Mouse (Mus musculus) cerebellum, postnatal 14 days (tissue): ENCODE results near the gene Tnfrsf19.

Experiments
- DNase-seq, 2 experiments: peaks; one replicate each; pipeline ENCODE4 v3.0.0; 2021; ENCODE audit warnings: mixed read lengths in 2 of 2

Gene Tnfrsf19

DNA sequence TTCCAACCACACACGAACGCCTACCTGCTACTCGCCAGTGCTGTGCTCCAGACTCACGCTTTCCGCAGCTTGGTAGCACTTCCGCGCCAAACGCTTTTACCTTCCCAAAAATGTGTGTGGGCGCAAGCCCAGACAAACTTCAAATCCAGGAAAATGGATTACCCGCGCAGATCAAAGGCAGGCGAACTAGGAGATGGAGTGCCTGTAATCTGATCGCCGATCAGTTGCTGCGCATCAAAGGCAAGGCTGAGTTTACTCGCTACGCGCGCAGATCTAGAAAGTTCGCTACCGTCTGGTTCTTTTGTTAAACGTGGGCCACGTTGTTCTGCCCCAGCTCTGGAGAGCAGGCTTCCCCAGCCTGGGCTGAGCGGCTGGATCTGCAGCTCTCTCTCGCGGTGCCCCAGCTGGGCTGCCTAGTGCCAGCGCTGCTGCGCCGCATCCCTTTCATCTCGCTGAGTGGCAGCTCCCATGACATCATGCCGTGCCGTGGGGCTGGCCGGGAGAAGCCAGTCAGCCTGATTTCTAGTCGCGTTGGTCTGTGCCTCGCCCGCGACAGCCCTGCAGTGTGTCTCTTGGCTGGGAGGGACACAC is at the start of gene Tnfrsf19:
Gene Tnfrsf19 (minus strand): TSS at position 400 of the 591 bp plus-strand sequence.
- peak; percentile 68 to 71 for DNase-seq

GRCm38 (mm10) chr14:61092073-61092472 is 45.8 kb upstream of the Tnfrsf19 start:
- DNase-seq, result peak; percentile 55 to 66

GRCm38 (mm10) chr14:61090955-61091354 is 44.7 kb upstream of the Tnfrsf19 start:
- DNase-seq, result no peak

GRCm38 (mm10) chr14:61088187-61088586 is 41.9 kb upstream of the Tnfrsf19 start:
- DNase-seq, result no peak

DNA sequence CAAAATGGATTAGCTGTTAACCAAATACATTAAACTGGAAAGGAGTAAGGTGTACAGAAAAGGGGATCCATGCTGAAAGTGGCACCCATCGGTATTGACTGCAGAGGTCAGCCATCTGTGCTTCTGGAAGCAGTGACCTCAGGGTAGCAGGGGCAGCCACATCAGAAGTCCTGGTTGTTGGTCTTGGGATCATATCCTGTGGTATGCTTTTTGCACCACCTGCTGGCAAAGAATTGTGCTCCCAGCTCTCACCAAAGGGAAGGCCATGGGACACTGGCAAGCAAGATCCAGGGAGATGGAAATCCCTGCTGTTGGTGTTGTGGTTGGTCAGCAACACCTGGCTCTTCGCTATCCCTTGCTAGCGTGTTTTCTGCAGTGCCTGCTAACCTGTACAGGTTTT is 39.0 kb upstream of the Tnfrsf19 start:
- peak; percentile 26 to 30 for DNase-seq

DNA sequence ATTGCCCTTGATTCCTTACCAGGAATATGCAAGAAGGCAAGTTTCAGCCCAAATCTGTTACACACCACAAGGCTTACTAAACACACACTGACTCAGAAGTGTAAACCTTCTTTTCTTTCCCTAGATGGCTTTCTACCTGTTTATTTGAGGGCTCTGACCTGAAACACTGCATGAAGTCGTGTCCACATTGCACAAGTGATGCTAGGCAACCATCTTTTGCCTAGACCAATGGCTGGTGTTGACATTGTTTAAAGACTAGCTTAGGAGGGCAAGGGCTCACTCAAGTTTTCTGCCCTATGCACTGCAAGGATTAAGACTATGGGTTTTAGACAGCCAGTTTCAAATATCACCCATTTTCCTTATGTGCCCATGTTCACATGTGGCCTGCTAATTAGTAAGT is 23.3 kb upstream of the Tnfrsf19 start:
- no peak for DNase-seq

DNA sequence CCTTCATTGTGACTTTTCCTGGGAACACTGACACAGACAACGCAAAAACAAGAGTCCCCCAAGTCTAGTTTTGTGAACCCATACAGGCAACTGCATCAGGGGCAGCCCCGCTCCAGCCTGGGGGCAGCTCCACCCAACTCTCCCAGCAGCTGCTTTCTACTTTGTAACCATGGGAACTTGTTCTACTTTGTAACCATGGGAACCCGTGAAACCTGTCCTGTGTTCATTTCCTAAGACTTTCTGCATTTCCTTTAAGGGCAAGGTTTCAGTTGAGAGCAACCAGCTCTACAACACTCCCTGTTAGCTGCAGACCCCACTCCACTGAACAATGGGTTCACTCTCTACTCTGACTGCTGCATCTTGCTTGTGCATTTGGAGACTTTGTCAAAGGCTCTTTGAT is 15.4 kb upstream of the Tnfrsf19 start:
- DNase-seq, result no peak

DNA sequence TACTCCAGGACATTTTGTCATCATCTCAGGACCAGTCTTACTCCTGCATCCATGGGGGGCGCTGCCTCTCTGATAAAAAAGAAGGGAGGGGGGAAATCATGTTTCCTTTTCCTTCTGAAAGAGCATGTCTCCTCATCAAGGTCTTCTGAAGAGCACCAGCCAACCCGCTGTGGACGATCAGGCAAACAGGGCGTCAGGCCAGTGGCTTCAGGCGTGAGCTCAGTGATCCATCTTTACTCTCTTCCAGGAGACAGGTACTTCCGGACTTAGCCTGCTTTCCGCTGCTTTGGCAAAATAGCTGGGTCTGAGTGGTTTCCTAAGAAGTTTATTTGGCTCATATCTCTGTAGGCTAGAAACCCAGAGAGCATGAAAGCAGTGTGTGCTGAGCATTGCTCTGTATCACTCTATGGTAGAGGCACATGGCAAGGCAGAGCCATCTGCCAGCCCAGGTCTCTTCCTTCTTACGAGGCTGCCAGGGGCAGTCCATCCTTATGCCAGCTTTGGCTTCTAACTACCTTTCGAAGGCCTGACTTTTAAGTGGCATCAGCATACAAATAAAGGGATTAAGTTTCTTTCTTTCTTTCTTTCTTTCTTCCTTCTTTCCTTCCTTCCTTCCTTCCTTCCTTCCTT is 13.1 kb upstream of the Tnfrsf19 start:
- DNase-seq, result peak; percentile 56 to 58

- no peak for DNase-seq
Measured at GRCm38 (mm10) chr14:61056962-61057361, 10.7 kb upstream of the Tnfrsf19 start.

DNA sequence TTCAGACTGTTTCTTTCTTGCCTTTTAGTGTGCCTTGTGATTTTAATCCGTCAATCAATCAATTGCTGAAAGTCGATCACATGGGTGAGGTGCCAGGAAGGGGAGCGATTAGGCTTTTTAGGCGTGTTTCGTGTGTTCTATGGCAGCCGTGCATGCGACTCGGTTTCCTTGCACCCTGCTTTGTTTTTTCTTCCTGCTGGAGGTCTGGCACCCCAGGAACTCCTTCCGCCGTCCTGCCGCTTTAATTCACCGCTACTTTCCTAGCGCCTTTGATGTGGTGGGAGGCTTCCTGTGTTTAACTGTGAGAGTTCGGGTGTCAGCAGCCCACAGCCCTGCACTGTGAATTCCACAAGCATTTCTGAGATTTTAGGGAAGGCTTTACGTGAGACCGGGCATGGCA is 10.2 kb upstream of the Tnfrsf19 start:
- DNase-seq, result no peak

DNA sequence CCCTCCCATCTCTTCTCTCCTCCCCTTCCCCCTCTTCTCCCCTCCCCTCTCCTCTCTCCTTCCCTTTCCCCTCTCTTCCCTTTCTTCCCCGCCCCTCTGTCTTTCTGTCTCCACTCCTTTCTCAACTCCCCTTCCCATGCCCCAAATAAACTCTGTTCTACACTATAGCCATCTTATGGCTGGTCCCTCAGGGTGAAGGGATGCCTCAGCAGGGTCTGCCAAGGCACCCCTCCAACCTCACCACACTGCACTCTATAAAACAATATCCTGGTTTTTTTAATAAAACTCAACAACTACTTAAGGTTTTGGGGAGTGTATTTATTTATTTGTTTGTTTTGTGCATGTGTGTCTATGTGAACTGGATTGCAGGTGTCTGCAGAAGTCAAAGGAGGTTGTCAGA is 9.6 kb upstream of the Tnfrsf19 start:
- no peak for DNase-seq

- DNase-seq, result no peak
Measured at GRCm38 (mm10) chr14:61052163-61052562, 5.9 kb upstream of the Tnfrsf19 start.

- DNase-seq, result no peak
Measured at GRCm38 (mm10) chr14:61045446-61046090, 722 bp downstream of the Tnfrsf19 start.

DNA sequence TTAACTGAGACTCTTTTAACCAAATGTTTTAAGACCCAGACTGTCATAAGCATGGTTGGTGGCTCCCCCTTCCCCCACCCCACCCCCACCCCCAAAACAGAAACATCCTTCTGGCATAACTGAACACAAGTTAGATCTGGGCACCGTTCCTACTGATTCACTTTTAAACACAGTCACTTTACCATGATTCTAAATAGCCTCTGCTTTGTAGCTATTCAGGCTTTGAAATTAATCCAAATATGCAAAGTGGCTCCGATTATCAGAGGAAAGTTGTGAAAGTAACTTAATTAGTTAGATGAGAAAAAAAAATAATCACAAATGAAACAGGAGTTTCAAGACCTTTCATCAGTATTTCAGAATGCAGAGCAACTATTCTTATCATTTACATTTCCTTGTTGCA is 2.0 kb downstream of the Tnfrsf19 start:
- DNase-seq, result no peak

- DNase-seq, result no peak
Measured at GRCm38 (mm10) chr14:61043511-61044310, 2.6 kb downstream of the Tnfrsf19 start.

GRCm38 (mm10) chr14:61042291-61042690 is 4.0 kb downstream of the Tnfrsf19 start:
- no peak for DNase-seq

- peak in 1 of 2 experiments; percentile 24 for DNase-seq
Measured at GRCm38 (mm10) chr14:61040236-61040635, 6.1 kb downstream of the Tnfrsf19 start.

- no peak for DNase-seq
Measured at GRCm38 (mm10) chr14:61038082-61038472, 8.2 kb downstream of the Tnfrsf19 start.

GRCm38 (mm10) chr14:61037321-61038081 is 8.8 kb downstream of the Tnfrsf19 start:
- peak; percentile 40 to 54 for DNase-seq

DNA sequence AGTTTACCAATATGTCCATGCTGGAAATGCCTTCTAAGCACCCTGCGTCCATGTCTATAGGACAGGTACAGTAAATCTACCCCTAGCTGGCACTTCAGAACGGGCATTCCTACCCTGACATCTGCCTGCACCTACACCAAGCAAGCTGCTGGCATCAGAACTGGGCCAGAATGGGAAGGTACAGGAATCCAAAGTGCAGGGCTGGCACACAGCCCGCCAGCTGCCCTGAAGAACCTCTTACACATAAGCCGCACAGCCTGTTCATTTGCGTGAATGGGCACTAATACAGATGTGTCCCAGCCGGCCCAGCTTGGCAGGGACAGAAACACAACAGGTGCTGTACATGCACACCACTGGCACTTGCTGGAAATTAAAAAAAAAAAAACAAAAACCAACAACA is 15.9 kb downstream of the Tnfrsf19 start:
- DNase-seq, result peak; percentile 49

GRCm38 (mm10) chr14:61024006-61024405 is 22.3 kb downstream of the Tnfrsf19 start:
- DNase-seq, result no peak

DNA sequence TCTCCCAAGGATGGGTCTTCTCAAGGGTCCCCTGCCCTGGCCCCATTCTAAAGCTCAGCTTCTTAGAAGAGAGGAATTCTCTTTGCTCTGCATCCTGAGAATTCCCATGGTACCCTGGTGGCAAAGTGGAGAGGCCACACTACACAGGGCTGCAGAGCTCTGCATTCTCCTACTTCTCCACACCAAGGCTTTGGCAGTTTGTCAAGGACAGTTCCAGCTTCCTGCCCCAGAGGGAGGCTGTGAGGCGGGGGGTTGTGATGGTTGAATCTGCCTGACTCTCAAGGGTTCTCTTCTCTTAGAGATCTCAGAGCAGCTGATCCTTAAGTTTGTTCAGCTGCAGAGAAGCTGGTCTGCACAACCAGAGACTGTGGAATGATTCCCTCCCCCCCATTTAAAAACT is 23.9 kb downstream of the Tnfrsf19 start:
- no peak for DNase-seq

DNA sequence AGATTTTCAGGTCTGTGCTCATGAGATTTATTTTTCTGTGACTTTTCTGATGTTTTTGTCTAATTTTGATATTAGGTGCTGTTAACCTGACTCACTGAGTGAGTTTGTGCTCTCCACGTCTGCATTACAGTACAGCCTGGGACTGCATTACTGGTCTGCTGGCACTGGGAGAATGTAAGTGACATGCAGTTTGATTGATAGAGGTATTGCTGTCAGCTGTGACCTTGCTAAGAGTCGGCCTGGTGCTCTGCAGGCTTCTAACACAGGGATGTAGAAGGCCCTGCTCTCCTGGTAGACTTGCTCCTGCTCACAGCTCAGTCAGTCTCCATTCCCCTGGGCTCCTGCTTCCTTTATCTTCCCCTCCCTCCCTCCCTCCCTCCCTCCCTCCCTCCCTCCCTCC is 25.3 kb downstream of the Tnfrsf19 start:
- no peak for DNase-seq
